Mouse (Mus musculus): Measurements from ENCODE around the gene Fam186a.
"Not testable (repeated sequence)": the region's sequence is repeated elsewhere in the genome, so short reads cannot be mapped to it uniquely, and the experiment has no call there.

Fam186a gene

GRCm38 (mm10) chr15:99966961-99967360 is at the start of gene Fam186a:
Fam186a (minus strand) TSS chr15:99967061.
- DNase-seq (ENCODE audit: low read depth, low spot score), result no peak

- DNase-seq (ENCODE audit: low read depth, low spot score), result no peak
Measured at GRCm38 (mm10) chr15:100006180-100006579, 39.3 kb upstream of the Fam186a start.

DNA sequence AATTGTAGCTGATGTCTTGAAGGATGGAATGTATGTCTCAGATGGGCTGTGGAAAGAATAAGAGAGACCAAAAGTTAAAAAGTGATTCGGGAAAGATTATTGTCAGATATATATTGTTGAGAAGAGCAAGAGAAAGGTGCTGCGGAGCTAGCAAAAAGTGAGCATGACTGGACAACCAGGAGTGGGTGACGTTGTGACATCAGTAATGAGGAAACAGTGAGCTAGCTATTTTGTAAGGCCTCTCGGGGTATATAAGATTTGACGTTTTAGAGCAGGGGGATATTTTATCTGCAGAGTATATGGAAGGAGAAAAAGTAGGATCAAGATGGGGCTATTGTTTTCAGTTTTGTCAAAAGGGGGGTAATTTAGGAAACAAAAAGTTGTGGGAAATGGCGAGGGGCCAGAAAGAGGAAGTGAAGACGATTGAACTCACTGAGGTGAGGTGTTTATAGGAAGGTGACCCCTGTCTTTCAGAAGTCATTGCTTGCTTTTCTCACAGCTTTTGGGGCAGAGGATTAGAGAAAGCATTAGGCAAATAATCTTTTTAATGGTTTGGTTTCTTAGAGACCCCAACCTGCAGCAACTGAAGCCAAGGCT is 37.9 kb upstream of the Fam186a start:
- no peak for DNase-seq (ENCODE audit: low read depth, low spot score)

GRCm38 (mm10) chr15:99999390-99999789 is 32.5 kb upstream of the Fam186a start:
- no peak for DNase-seq (ENCODE audit: low read depth, low spot score)

GRCm38 (mm10) chr15:99997114-99997804 is 30.4 kb upstream of the Fam186a start:
- no peak for DNase-seq (ENCODE audit: low read depth, low spot score)

GRCm38 (mm10) chr15:99993100-99993499 is 26.2 kb upstream of the Fam186a start:
- DNase-seq (ENCODE audit: low read depth, low spot score), result no peak

- no peak for DNase-seq (ENCODE audit: low read depth, low spot score)
Measured at GRCm38 (mm10) chr15:99979715-99980114, 12.9 kb upstream of the Fam186a start.

GRCm38 (mm10) chr15:99979266-99979665 is 12.4 kb upstream of the Fam186a start:
- no peak for DNase-seq (ENCODE audit: low read depth, low spot score)

GRCm38 (mm10) chr15:99976121-99976520 is 9.3 kb upstream of the Fam186a start:
- DNase-seq (ENCODE audit: low read depth, low spot score), result not testable (repeated sequence)

GRCm38 (mm10) chr15:99974476-99975220 is 7.8 kb upstream of the Fam186a start:
- no peak for DNase-seq (ENCODE audit: low read depth, low spot score)

- peak; percentile 67 for DNase-seq (ENCODE audit: low read depth, low spot score)
Measured at GRCm38 (mm10) chr15:99972989-99973911, 6.4 kb upstream of the Fam186a start.

- peak; percentile 93 for DNase-seq (ENCODE audit: low read depth, low spot score)
Measured at GRCm38 (mm10) chr15:99972361-99972988, 5.6 kb upstream of the Fam186a start.

DNA sequence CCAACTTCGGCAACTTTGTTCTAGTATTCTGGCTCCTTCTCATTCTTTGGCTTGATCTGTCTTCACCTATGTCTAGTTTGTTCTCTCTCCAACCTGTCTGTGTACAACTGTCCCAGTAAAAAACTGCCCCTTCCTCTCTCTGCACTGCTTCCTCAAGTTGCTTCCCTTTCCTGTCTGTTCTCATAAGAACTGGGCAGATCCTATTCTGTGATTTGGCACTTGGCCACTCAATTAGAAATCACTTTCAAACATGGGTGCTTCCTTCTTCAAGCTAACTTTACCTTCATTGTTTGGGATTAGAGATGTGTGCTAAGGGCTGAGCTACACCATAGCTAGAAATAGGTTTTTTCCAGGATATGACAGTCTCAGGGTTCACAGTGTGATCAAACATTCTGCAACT is 3.7 kb upstream of the Fam186a start:
- no peak for DNase-seq (ENCODE audit: low read depth, low spot score)

- not testable (repeated sequence) for DNase-seq (ENCODE audit: low read depth, low spot score)
Measured at GRCm38 (mm10) chr15:99969765-99970164, 2.9 kb upstream of the Fam186a start, which contains the start of gene Larp4. Larp4 (plus strand) TSS chr15:99970065.

DNA sequence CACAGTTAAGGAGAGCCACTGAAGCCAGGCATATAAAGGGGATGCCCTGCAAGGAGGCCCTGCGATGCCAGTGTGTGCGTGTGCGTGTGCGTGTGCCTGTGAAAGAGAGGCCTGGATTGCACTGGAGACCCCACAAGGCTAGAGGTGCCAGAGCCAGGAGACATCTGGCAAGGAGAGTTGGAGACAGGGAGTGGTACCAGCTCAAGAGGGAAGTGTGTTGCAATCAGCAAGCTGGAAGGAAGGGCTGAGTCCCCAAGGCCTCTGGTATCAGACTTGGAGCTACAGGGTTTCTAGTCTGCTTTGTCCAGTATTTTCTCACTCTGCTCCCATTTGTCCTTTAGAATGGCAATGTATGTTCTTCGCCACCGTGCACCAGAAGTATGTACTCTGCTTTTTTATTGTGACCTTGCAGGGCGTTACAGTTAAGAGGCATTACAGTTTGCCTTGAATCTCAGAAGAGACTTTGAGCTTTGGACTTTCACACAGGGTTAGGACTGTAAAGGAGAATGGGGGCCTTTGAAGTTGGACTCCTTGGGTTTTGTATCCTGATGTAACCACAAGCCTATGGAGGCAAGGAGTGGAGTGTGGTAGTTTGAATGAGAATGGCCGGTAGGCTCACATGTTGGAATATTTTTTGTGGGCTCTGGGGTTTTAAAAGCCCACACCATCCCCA is 1.6 kb downstream of the Fam186a start:
- DNase-seq (ENCODE audit: low read depth, low spot score), result no peak

DNA sequence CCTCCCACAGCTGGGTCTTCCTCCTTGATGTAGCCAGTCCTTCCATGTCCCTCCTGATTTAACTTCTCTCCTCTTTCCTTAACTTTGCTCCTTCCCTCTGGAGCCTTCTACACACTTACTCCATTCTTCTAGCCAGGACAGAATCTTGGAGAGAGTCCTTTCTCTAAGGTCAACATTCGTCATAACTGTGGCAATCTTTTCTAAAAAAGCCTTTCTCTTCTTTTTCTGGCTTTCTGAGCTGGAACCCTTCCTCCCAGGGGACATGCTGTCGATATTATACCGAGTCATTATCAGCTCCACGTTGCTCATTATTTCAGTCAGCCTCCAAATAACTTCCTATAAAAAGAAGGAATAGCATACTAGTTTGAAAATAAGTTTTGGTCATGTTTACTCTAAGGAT is 11.5 kb downstream of the Fam186a start:
- DNase-seq (ENCODE audit: low read depth, low spot score), result no peak

- DNase-seq (ENCODE audit: low read depth, low spot score), result no peak
Measured at GRCm38 (mm10) chr15:99940970-99941630, 25.8 kb downstream of the Fam186a start.

- no peak for DNase-seq (ENCODE audit: low read depth, low spot score)
Measured at GRCm38 (mm10) chr15:99940426-99940825, 26.4 kb downstream of the Fam186a start.

- no peak for DNase-seq (ENCODE audit: low read depth, low spot score)
Measured at GRCm38 (mm10) chr15:99937841-99938240, 29.0 kb downstream of the Fam186a start.

- DNase-seq (ENCODE audit: low read depth, low spot score), result no peak
Measured at GRCm38 (mm10) chr15:99936659-99937058, 30.2 kb downstream of the Fam186a start.
